In the genomic region with DNA sequence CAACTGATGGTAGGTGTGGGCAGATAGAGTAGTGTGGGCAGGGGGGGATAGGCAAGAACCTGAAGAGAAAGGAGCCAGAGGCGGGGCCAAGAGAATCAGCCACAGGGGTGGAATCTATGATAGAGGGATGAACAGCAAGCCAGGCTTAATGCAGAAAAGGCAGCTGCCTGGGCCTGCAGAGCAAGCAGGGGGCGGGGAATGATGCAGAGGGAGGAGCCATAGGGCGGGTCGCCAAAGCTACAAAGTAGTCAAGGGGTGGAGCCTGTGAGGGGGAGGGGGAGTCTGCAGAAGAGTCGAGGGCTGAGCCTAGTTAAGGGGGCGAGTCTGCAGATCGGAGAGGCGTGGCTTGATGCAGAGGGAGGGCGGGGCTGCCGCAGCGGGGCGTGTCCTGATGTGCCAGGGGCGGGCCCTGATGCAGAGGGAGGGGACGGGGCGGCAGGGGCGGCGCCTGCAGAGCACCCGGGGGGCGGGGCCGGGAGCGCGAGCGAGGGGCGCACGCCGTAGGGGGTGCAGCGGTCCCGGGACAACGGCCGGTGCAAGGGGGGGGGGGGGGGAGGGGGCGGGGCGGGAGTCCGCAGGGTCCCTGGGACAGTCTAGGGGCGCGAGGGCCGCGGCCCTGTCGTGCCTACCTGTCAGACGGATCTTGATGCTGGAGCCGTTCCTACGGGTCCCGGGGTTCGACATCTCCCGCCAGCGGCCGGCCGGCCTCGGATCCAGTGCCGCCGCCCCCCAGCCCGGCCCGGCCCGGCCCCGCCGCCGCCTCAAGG, we compare ENCODE assay signal across 8 mouse cellular contexts. TPM values are rescaled to one million over a fixed set of nuclear protein-coding genes. Genes with fewer than 3 reads are reported as not detected.
DNase-seq lines count a peak whose midpoint lies in the region; ATAC-seq and TF ChIP-seq lines count a peak whose summit lies in the region.

No protein-coding gene starts in this region.

- peak overlapping the region; percentile 71 for H3K4me2 ChIP-seq in forebrain, embryonic 15.5 days (replicated peaks)
- H3K4me2 ChIP-seq in lung, embryonic 14.5 days: peak overlapping the region; percentile 81

- no peak for TF ChIP-seq EP300 in MEL (IDR thresholded peaks at IDR 0.05; ENCODE audit: low read depth in 1 of 2, low read length in 2 of 2)

- no peaks in the 10 kb centered on the region; the same call in 1 of the 2 replicates for H3K79me2 ChIP-seq in MEL (ENCODE audit: control insufficient read depth, insufficient read depth, low read length, poor library complexity)

- peak; percentile 93 for DNase-seq in MEL (ENCODE audit: low read depth, low spot score)
- DNase-seq in cerebellum, adult 11-12 months: peak; percentile 85
- peak; percentile 73 for DNase-seq in heart, postnatal 25 days (ENCODE audit: low spot score)
- DNase-seq in layer of hippocampus, adult 2 months (ENCODE audit: low spot score in 2 of 2): peak; percentile 70 to 79
- peak; percentile 94 for DNase-seq in lung, embryonic 14.5 days
- DNase-seq in thymus, adult 18-20 months: peak; percentile 84 to 89

- TF ChIP-seq POLR2A in MEL (IDR thresholded peaks at IDR 0.05; ENCODE audit: control insufficient read depth in 1 of 2, insufficient read depth in 1 of 2, low read depth in 1 of 2, low read length in 2 of 2, poor library complexity in 1 of 2): no peak; a peak in 1 of 4 replicates
- no peak for TF ChIP-seq POLR2A in olfactory bulb, adult 2 months (IDR thresholded peaks at IDR 0.05; ENCODE audit: insufficient read depth, low read depth, low read length)

- no peak overlapping the region for H3K27ac ChIP-seq in MEL (ENCODE audit: control insufficient read depth, low read depth, low read length)
- peak overlapping the region; percentile 88 for H3K27ac ChIP-seq in forebrain, embryonic 15.5 days (replicated peaks)
- peak overlapping the region; percentile 87 for H3K27ac ChIP-seq in layer of hippocampus, adult 2 months
- H3K27ac ChIP-seq in lung, embryonic 14.5 days (ENCODE audit: low read depth): peak overlapping the region; percentile 94
- H3K27ac ChIP-seq in olfactory bulb, adult 2 months (ENCODE audit: insufficient read depth, low read depth, low read length): no peak overlapping the region

- H3K36me3 ChIP-seq in MEL (ENCODE audit: control insufficient read depth in 1 of 2, insufficient read depth in 2 of 2, low read length in 2 of 2): no peaks in the 10 kb centered on the region; a peak in 1 of 4 replicates
- no peaks in the 10 kb centered on the region for H3K36me3 ChIP-seq in forebrain, embryonic 15.5 days
- no peaks in the 10 kb centered on the region for H3K36me3 ChIP-seq in lung, embryonic 14.5 days (ENCODE audit: insufficient read depth)

- H3K9ac ChIP-seq in MEL (ENCODE audit: control insufficient read depth, low read depth, low read length, poor library complexity, severe bottlenecking): peak overlapping the region; percentile 84
- H3K9ac ChIP-seq in forebrain, embryonic 15.5 days (replicated peaks): peak overlapping the region; percentile 94
- peak overlapping the region; percentile 93 for H3K9ac ChIP-seq in lung, embryonic 14.5 days

- peak overlapping the region; percentile 73 to 75; a peak in 3 of 4 replicates for H3K4me3 ChIP-seq in MEL (ENCODE audit: control insufficient read depth in 1 of 2, insufficient read depth in 1 of 2, low read depth in 2 of 2, low read length in 2 of 2)
- H3K4me3 ChIP-seq in forebrain, embryonic 15.5 days: peak overlapping the region; percentile 96
- peak overlapping the region; percentile 66 for H3K4me3 ChIP-seq in layer of hippocampus, adult 2 months
- peak overlapping the region; percentile 81 for H3K4me3 ChIP-seq in lung, embryonic 14.5 days (ENCODE audit: low read depth, low read length)
- H3K4me3 ChIP-seq in olfactory bulb, adult 2 months (ENCODE audit: insufficient read depth, low read depth, low read length): peak overlapping the region; percentile 57

- H3K27me3 ChIP-seq in MEL (ENCODE audit: control insufficient read depth in 1 of 2, insufficient read depth in 2 of 2, low read length in 2 of 2): peaks cover 6% of the 10 kb centered on the region in 2 experiments
- peaks cover 4% of the 10 kb centered on the region; the same call in 1 of the 2 replicates for H3K27me3 ChIP-seq in forebrain, embryonic 15.5 days
- H3K27me3 ChIP-seq in lung, embryonic 14.5 days (ENCODE audit: insufficient read depth, low read length): no peaks in the 10 kb centered on the region

- peaks cover 0 to 10% of the 10 kb centered on the region in 2 experiments; a peak in 3 of 4 replicates for H3K4me1 ChIP-seq in MEL (ENCODE audit: control insufficient read depth in 1 of 2, insufficient read depth in 2 of 2, low read length in 2 of 2)
- H3K4me1 ChIP-seq in forebrain, embryonic 15.5 days: peaks cover 37% of the 10 kb centered on the region
- H3K4me1 ChIP-seq in lung, embryonic 14.5 days (ENCODE audit: insufficient read depth): peaks cover 13% of the 10 kb centered on the region
- peaks cover 20% of the 10 kb centered on the region for H3K4me1 ChIP-seq in olfactory bulb, adult 2 months (ENCODE audit: control insufficient read depth, insufficient read depth, low read length)

- TF ChIP-seq RAD21 in MEL (IDR thresholded peaks at IDR 0.05; ENCODE audit: low read depth, low read length): no peak

- WGBS in forebrain, embryonic 15.5 days: under 1% methylated on average over 14 of the region's 56 CpGs
- WGBS in lung, embryonic 14.5 days: under 1% methylated on average over 46 of the region's 56 CpGs
- 2% methylated on average over 29 of the region's 56 CpGs for WGBS in olfactory bulb, adult 2 months

- no peaks in the 10 kb centered on the region for H3K9me3 ChIP-seq in MEL (replicated peaks; ENCODE audit: insufficient read depth, low read length)
- no peaks in the 10 kb centered on the region for H3K9me3 ChIP-seq in forebrain, embryonic 15.5 days
- H3K9me3 ChIP-seq in lung, embryonic 14.5 days (ENCODE audit: low read depth, low read length): no peaks in the 10 kb centered on the region

- ATAC-seq in forebrain, embryonic 15.5 days (replicated peaks): peak; percentile 76
- peak; percentile 76 for ATAC-seq in lung, embryonic 14.5 days (ENCODE audit: insufficient read depth)

- TF ChIP-seq CTCF in MEL (IDR thresholded peaks at IDR 0.05 in 2 of 3, conservative IDR thresholded peaks at IDR 0.05 in 1 of 3; ENCODE audit: control insufficient read depth in 1 of 3, insufficient read depth in 1 of 3, low read depth in 2 of 3, low read length in 3 of 3, poor library complexity in 1 of 3, severe bottlenecking in 1 of 3): no peak
- TF ChIP-seq CTCF in layer of hippocampus, adult 2 months (conservative IDR thresholded peaks at IDR 0.05): no peak
- TF ChIP-seq CTCF in lung, embryonic 14.5 days (IDR thresholded peaks at IDR 0.05; ENCODE audit: low read depth): no peak
- TF ChIP-seq CTCF in olfactory bulb, adult 2 months (IDR thresholded peaks at IDR 0.05; ENCODE audit: insufficient read depth, low read depth, low read length): no peak

- intact Hi-C loops in heart, postnatal 25 days (cut with DNase I): loop anchor here (5.0 kb wide), 3 partner anchors 38 to 198 kb away; a partner anchor contains a TSS

TF ChIP-seq in MEL, 35 proteins besides CTCF, POLR2A, EP300 and RAD21:
- no peak for TF ChIP-seq TCF12 (IDR thresholded peaks at IDR 0.05; ENCODE audit: low read depth, low read length)
- TF ChIP-seq NELFE (IDR thresholded peaks at IDR 0.05; ENCODE audit: low read depth, low read length): no peak; the same call in 1 of the 2 replicates
- no peak for TF ChIP-seq ZNF384 (IDR thresholded peaks at IDR 0.05; ENCODE audit: low read depth, low read length)
- TF ChIP-seq TAL1 (IDR thresholded peaks at IDR 0.05; ENCODE audit: low read length): no peak
- no peak for TF ChIP-seq ZC3H11A (IDR thresholded peaks at IDR 0.05; ENCODE audit: low read depth, low read length)
- no peak for TF ChIP-seq UBTF (IDR thresholded peaks at IDR 0.05; ENCODE audit: borderline replicate concordance, insufficient read depth, low read depth, low read length)
- TF ChIP-seq KAT2A (conservative IDR thresholded peaks at IDR 0.05; ENCODE audit: low read depth, low read length): no peak
- no peak for TF ChIP-seq SIN3A (IDR thresholded peaks at IDR 0.05; ENCODE audit: low read length)
- no peak for TF ChIP-seq MYB (IDR thresholded peaks at IDR 0.05; ENCODE audit: low read depth, low read length)
- TF ChIP-seq POLR2AphosphoS2 (IDR thresholded peaks at IDR 0.05; ENCODE audit: low read length): no peak

RNA-seq across cellular contexts. Expression of a gene that starts 0.6 kb away (rescaled TPM):
- total RNA-seq in MEL (2012; rRNA removed): 3.9 and 4.0 TPM in 2 replicates
- 10 to 100 TPM in 1 of 2 experiments, not detected in 1; 10.6 TPM for polyA plus RNA-seq in MEL (2012; ENCODE audit: insufficient read depth in 1 of 2, insufficient read length in 2 of 2, low read depth in 1 of 2, low replicate concordance in 2 of 2, missing spikeins in 1 of 2)
- 28.4 and 29.7 TPM in 2 replicates for polyA plus RNA-seq in forebrain, embryonic 15.5 days (2015; fragmentation: Nextera tagmentation; extraction: Ambion mirVana)
- 10 to 100 TPM; 21.9 to 27.6 TPM for total RNA-seq in heart, postnatal 25 days (2021)
- total RNA-seq in layer of hippocampus, adult 2 months (2021): 10 to 100 TPM; 29.2 to 30.5 TPM
- polyA plus RNA-seq in lung, embryonic 14.5 days (2014; fragmentation: Nextera tagmentation; extraction: Ambion mirVana): 27.0 and 28.3 TPM in 2 replicates
- not detected in 2 replicates for polyA plus RNA-seq in olfactory bulb, adult 2 months (2012; ENCODE audit: insufficient read depth, insufficient read length, low replicate concordance, missing spikeins)

Comparison
In these comparisons a context has a peak if more than half of its experiments do, and no peak if none do; other contexts are left out.
1. H3K27ac ChIP-seq: peak in forebrain, embryonic 15.5 days (single experiment), layer of hippocampus, adult 2 months (single experiment) and lung, embryonic 14.5 days (single experiment); none in MEL (single experiment) and olfactory bulb, adult 2 months (single experiment).
2. Peak in every context shown above with its lines, with median percentiles within 50 percentile points of each other: DNase-seq, H3K4me3 ChIP-seq and H3K9ac ChIP-seq.